ENCODE assay signal across 16 mouse cellular contexts in the genomic region with DNA sequence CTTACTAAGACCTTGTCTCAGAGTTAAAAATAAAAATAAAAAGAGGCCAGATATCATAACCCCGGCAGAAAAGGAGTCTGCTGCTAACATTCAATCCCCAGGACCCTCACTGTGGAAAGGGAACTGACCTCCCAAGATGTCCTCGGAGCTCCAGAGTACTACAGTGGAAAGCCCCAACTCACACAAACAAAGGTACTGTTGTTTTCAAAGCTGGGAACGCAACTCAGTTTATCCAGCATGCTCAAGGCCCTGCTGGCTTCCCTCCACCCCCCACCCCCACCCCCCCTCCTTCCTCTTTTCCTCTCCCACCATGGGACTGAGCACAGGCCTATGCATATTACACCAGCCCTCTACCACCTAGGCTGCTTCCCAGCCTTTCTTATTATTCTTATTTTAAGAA. TPM values are rescaled to one million over a fixed set of nuclear protein-coding genes. Genes with fewer than 3 reads are reported as not detected.
"Had no signal": no experiment of that assay in that cellular context is flagged by ENCODE, and none has a peak within 500 bp of the region (broad histone marks: within the 10 kb centered on the region; RNA-seq: fewer than 3 reads in every experiment).

No protein-coding gene starts in this region.

- ATAC-seq: midbrain, embryonic 15.5 days had no signal

- H3K9ac ChIP-seq: liver, embryonic 15.5 days; lung, embryonic 14.5 days; midbrain, embryonic 15.5 days; neural tube, embryonic 12.5 days had no signal

- H3K4me1 ChIP-seq: liver, embryonic 15.5 days; midbrain, embryonic 15.5 days; neural tube, embryonic 12.5 days had no signal

- H3K4me3 ChIP-seq: left cerebral cortex, adult 2 months; liver, embryonic 15.5 days; megakaryocyte, embryonic 14.5 days; midbrain, embryonic 15.5 days; neural tube, embryonic 12.5 days had no signal

- H3K36me3 ChIP-seq: liver, embryonic 15.5 days; midbrain, embryonic 15.5 days; neural tube, embryonic 12.5 days had no signal

- DNase-seq: kidney, adult 18-20 months; kidney, postnatal 10 days; kidney, postnatal 4 days; lung, embryonic 14.5 days; lung, postnatal 10 days; lung, postnatal 4 days; right cerebral cortex, adult 18-20 months; right cerebral cortex, postnatal 25 days had no signal

- H3K4me2 ChIP-seq: liver, embryonic 11.5 days; liver, embryonic 15.5 days; lung, embryonic 14.5 days; midbrain, embryonic 11.5 days; midbrain, embryonic 15.5 days; neural tube, embryonic 12.5 days had no signal

- H3K27ac ChIP-seq: left cerebral cortex, adult 2 months; liver, embryonic 15.5 days; midbrain, embryonic 15.5 days; neural tube, embryonic 12.5 days had no signal

- H3K27me3 ChIP-seq: liver, embryonic 15.5 days; midbrain, embryonic 15.5 days had no signal

- H3K9me3 ChIP-seq: liver, embryonic 15.5 days; megakaryocyte, embryonic 14.5 days; midbrain, embryonic 15.5 days; neural tube, embryonic 12.5 days had no signal

RNA-seq across cellular contexts. Expression of a gene that starts 14.8 kb away (rescaled TPM):
- total RNA-seq: neutrophil, adult 5-6 weeks had no signal
